Mouse (Mus musculus): ENCODE data around the gene Errfi1.

DNA sequence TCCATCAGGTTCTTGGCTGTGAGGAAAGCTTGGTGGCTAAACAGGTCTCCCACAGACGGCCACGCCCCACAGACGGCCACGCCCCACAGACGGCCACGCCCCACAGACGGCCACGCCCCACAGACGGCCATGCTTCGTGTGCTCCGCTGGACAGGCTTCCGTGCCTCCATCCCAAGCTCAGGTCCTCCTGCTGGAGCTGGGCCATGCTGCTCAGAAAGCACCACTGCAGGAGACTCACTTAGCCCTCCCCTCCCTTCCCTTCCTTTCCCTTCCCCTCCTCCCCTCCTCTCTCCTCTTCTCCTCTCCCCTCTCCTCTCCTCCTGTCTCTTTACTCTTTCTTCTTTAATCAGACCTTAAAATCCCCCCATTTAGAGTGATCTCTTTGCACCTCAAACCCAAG, 16.8 kb upstream of the Errfi1 start:
- TF ChIP-seq CTCF (IDR thresholded peaks at IDR 0.05 in 2 of 3, conservative IDR thresholded peaks at IDR 0.05 in 1 of 3; ENCODE audit: control insufficient read depth in 1 of 3, insufficient read depth in 1 of 3, low read depth in 2 of 3, low read length in 3 of 3, poor library complexity in 1 of 3, severe bottlenecking in 1 of 3), result no peak
- TF ChIP-seq GATA1 (IDR thresholded peaks at IDR 0.05; ENCODE audit: low read depth, low read length), result no peak
- TF ChIP-seq HCFC1 (IDR thresholded peaks at IDR 0.05; ENCODE audit: low read depth, low read length), result no peak
- TF ChIP-seq POLR2AphosphoS5 (IDR thresholded peaks at IDR 0.05; ENCODE audit: borderline replicate concordance, low read depth, low read length), result no peak
- no peak for TF ChIP-seq BHLHE40 (IDR thresholded peaks at IDR 0.05; ENCODE audit: borderline replicate concordance, low read depth, low read length)
- TF ChIP-seq RCOR1 (IDR thresholded peaks at IDR 0.05; ENCODE audit: low read depth, low read length), result no peak
- no peak for TF ChIP-seq CHD1 (IDR thresholded peaks at IDR 0.05; ENCODE audit: low read depth, low read length)
- TF ChIP-seq POLR2A (IDR thresholded peaks at IDR 0.05; ENCODE audit: control insufficient read depth in 1 of 2, insufficient read depth in 1 of 2, low read depth in 1 of 2, low read length in 2 of 2, poor library complexity in 1 of 2), result no peak
- TF ChIP-seq EP300 (IDR thresholded peaks at IDR 0.05; ENCODE audit: low read depth in 1 of 2, low read length in 2 of 2), result no peak
